Mouse (Mus musculus): ENCODE measurements around the gene Usp4. TPM values are rescaled to one million over a fixed set of nuclear protein-coding genes. Genes with fewer than 3 reads are reported as not detected.

Usp4 gene
- total RNA-seq, 4 experiments from 2014 or later, result 102 to 124 (median 112) TPM

DNA sequence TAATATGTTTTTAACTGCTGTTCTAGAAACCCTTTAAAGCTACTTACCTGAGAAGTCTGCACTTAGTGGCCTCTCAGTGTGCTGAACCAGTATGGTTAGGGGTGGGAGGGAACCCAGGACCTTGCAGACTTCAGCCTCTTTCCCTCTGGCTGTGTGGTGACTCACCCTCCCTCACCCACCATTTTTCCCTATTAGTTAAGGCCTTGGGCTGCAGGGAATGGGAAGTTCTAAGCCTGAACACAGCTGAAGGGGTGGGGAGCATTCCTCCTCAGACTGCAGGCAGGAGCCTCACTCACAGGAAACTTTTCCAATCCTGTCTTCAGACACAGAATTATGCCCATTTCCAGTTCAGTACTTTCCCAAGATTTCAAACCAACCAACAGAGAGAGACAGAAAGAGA lies 5.9 kb upstream of the Usp4 start:
- DNase-seq (ENCODE audit: low spot score in 2 of 2), result no peak

GRCm38 (mm10) chr9:108342301-108342831 lies 5.3 kb upstream of the Usp4 start:
- no peak for DNase-seq (ENCODE audit: low spot score in 2 of 2)

DNA sequence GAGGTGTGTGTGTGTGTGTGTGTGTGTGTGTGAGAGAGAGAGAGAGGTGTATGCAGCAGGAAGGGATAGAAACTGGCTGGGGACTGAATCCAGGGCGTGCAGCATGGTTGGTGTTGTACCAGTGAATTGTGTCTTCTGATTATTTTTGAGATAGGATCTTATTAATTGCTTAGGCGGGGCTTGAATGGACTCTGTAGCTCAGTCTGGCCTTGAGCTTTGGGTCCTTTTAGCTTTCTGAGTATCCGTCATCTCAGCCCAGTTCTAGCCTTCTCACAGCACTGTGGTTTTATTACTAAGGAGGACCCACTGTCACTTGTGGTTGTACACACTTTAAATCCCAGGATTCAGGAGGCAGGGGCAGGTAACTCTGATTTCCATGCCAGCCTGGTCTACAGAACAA lies 4.3 kb upstream of the Usp4 start:
- no peak for DNase-seq (ENCODE audit: low spot score in 2 of 2)

DNA sequence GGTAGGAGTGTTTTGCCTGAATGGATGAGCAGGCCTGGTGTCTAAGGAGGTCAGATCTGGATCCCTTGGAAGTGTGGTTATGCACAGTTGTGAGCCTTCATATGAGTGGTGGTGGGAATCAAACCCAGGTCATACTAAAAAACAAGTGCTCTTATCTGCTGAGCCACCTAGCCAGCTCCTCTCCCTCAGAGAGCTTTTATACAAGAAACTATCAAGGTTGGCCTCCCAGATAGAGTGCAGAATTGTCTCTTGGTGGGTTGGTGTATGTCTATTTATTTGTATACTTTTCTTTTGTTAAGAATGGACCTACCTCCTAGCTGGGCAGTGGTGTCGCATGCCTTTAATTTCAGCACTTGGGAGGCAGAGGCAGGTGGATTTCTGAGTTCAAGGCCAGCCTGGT lies 3.8 kb upstream of the Usp4 start:
- no peak for DNase-seq (ENCODE audit: low spot score in 2 of 2)

DNA sequence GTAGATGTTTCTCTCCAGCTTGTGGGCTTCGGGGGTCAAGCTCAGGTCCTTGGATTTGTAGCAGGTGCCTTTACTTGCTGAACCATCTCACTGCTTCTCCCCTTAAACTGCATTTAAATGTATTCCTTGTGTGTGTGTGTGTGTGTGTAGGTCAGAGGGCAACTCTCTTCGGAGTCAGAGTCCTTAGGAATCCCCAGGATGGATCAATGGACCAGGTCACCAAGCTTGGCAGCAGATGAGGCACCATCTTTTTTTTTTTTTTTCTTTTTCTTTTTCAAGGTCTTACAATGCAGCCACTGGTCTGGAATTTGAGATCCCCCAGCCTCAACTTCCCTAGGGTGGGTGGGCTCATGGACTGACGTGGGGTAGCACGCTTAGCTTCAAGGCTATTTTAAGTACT lies 3.2 kb upstream of the Usp4 start:
- no peak for DNase-seq (ENCODE audit: low spot score in 2 of 2)

DNA sequence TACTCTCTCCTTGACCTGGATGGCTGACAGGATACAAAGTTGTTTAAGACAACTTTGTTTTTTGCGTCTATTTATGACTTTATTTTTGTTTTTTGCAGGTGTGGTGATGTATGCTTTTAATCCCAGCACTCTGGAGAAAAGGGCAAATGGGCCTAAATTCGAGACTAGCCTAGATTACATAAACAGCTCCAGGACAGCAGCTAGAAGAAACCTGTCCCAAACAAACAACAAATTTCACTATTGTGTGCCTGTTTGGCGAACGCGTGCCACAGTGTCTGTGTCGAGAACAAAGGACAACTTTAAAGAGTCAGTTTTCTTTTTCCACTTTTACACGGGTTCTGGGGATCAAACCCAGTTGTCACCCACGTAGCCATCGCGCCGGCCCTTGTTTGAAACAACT lies 629 bp upstream of the Usp4 start:
- DNase-seq (ENCODE audit: low spot score in 2 of 2), result no peak

- DNase-seq (ENCODE audit: low spot score in 2 of 2), result no peak
These were observed 632 bp downstream of the Usp4 start for GRCm38 (mm10) chr9:108348290-108348680.

DNA sequence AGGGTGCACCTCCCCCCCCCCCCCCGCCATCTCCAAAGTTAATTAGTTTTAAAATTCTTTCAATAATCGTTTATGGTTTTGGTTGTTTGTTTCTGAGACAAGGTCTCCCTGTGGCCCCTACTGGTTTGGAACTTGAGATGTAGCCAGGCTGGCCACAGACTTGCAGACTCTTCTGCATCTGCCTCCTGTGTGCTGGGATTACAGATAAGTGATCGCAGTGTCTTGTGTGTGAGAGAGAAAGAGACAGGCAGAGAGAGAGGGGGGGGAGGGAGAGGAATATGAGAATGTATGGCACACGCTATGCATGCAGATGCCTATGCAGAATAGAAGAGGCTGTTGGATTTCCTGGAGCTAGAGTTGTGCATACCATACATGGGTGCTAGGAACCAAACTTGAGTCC lies 2.1 kb downstream of the Usp4 start:
- no peak for DNase-seq (ENCODE audit: low spot score in 2 of 2)

GRCm38 (mm10) chr9:108378234-108378633 lies 30.6 kb downstream of the Usp4 start:
- DNase-seq (ENCODE audit: low spot score in 2 of 2), result no peak

- no peak for DNase-seq (ENCODE audit: low spot score in 2 of 2)
These were observed 31.1 kb downstream of the Usp4 start for GRCm38 (mm10) chr9:108378736-108379135.

DNA sequence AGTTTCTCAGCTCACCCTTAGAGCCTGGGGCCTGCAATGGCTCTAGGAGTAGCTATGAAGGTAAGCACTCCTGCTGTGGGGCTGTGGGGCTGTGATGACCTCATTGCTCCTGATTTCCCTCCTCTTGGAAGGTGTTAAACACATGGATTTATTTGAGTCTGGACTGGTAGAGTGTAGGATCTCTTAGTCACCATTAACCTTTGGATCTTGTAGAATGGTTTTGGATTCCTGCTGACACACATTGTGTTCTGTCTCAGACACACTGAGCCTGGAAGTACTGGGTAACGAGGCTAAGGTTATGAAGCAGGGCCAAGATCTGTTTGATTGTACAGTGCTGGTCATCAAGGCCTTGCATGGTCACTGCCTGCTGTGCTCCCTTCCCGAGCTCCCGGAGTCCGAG lies 31.6 kb downstream of the Usp4 start:
- DNase-seq (ENCODE audit: low spot score in 2 of 2), result no peak

- DNase-seq (ENCODE audit: low spot score in 2 of 2), result no peak
These were observed 33.7 kb downstream of the Usp4 start for GRCm38 (mm10) chr9:108381382-108381781.

DNA sequence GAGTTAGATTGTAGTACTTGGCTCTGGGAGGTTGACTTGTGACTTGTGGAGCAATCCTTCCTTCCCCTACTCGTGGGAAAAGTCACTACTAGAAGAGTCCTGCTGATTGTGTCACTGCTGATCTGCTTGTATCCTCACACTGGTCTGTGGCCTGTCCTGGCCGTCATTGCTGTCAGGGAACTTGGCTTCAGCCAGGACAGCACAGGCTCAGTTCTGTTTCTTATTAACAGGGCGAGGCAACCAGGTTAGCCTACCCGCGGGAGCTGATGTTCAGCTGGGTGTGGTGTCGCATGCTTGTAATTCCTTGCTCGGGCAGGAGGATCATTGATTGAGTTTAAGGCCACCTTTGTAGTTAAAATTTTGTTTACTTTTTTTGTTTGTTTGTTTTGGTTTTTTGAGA lies 37.4 kb downstream of the Usp4 start:
- no peak for DNase-seq (ENCODE audit: low spot score in 2 of 2)

- DNase-seq (ENCODE audit: low spot score in 2 of 2), result no peak
These were observed 39.2 kb downstream of the Usp4 start for GRCm38 (mm10) chr9:108386816-108387215.

GRCm38 (mm10) chr9:108388601-108389000 lies 40.9 kb downstream of the Usp4 start:
- DNase-seq (ENCODE audit: low spot score in 2 of 2), result no peak

GRCm38 (mm10) chr9:108389220-108389619 lies 41.6 kb downstream of the Usp4 start:
- no peak for DNase-seq (ENCODE audit: low spot score in 2 of 2)

GRCm38 (mm10) chr9:108392676-108393075 lies 45.0 kb downstream of the Usp4 start, which contains the start of gene 1700102P08Rik:
1700102P08Rik (plus strand) TSS chr9:108392805.
- no peak for DNase-seq (ENCODE audit: low spot score in 2 of 2)

DNA sequence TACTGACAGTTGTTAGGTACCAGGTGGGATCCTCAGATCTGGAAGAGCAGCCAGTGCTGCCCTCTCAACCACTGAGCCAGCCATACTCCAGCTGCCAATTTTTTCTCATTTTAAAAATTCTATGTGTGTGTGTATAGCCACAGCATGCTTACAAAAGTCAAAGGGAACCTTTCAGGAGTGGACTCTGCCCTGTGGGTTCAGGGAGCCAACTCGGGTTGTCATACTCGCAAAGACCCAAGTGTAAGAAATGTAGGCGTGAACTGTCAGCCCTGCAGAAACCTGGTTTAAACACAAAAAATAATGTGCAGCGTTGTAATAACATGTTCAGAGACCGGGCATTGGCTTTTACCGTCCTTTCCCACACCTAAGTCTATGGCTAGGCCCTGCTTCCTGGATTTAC lies 46.5 kb downstream of the Usp4 start:
- DNase-seq (ENCODE audit: low spot score in 2 of 2), result no peak

DNA sequence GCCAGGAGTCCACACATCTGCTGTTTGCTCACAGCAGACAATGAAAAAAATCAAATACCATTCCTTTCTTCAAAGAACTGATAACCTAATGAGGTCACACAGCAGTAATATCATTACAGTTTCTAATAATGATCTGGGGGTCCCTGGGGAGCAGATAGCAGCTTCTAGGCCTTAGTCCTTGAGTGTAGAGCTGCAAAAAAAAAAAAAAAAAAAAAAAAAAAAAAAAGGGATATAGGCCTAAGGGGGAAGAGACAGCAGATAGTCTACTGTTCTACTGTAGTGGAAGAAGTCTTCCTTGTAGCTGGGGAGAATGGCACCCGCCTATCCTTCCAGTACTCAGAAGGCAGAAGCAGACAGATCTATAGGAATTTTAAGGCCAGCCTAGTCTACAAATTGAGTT lies 47.8 kb downstream of the Usp4 start:
- DNase-seq (ENCODE audit: low spot score in 2 of 2), result no peak

DNA sequence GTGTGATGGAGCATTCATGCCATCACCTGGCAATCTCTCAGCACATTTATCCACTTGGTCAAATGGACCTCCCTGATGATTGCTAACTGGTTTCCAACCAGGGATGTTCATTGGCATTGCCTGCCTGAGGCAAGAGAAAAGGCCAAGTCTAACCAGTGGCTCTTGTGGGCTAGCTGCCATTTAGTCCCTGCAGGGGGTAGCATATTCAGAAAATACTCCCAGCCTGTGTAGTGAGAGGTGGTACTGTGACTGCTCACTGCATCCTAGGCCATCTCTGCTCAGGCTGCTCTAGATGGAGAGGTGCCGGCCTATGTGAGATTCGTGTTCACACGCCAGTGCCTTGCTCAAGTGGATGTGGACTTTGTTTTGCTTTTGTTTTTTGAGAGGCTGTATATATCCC lies 50.7 kb downstream of the Usp4 start:
- no peak for DNase-seq (ENCODE audit: low spot score in 2 of 2)

DNA sequence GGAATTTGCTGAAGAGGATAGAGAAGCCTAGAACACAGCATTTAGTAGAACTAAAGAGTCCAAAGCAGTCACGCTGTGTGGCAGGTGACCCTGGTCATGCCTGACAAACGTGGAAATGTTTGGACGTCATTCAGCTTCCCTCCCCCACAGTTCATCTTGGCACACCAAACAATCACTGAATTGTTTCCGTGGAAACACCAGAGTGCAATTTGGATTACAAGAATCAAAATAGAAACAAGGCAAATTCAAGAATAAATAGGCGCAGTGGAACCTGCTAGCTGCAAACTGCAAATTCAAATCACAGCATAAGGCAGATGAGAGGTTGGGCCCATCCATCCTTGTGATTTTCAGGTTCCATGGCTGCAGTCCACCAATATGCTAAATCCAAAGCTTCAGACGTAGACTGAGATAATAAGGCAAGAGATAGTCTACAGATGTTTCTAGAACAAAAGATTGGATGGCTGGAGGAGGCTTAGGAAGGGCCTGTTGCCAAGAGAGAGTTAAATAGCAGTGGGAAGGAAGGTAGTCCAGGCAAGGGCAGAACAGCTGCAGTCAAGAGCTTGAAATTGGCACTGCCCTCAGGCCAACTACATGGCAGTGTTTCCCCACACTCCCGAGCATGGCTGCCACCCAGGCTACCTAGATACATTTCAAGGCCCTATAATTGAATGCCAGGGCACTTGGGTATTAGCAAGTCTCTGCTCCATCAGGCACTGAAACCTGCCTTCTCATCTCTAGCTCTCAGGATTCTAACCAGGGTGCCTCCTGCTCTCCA lies 53.7 kb downstream of the Usp4 start:
- peak; percentile 73 to 82 for DNase-seq (ENCODE audit: low spot score in 2 of 2)

DNA sequence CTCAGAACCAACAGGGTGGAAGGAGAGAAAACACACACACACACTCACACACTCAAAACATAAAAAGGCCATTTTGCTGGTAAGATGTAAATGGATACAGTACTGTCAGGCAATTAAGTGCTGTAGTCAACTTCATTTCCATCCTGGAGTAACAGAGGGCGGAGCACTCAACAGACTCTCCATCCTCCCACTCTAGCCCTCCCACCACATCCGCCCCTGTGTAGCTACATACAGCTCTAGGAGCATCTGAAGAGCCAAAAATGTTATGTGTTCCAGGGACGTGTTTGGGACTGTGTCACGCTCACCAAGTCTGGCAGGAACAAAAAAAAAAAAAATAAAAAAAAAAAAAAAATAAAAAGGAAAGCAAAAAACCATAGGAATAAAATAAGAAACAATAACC lies 55.4 kb downstream of the Usp4 start:
- no peak for DNase-seq (ENCODE audit: low spot score in 2 of 2)

- no peak for DNase-seq (ENCODE audit: low spot score in 2 of 2)
These were observed 56.8 kb downstream of the Usp4 start for GRCm38 (mm10) chr9:108404451-108404850.
